Mouse (Mus musculus) MEL (cell line): ENCODE data around the gene Smarca2. TPM values are rescaled to one million over a fixed set of nuclear protein-coding genes. Genes with fewer than 3 reads are reported as not detected.
A peak's percentile ranks its signal among the peaks of the same experiment; 100 is the strongest.

Experiments
- DNase-seq: peaks from one replicate; pipeline ENCODE4 v3.0.0; 2011; ENCODE audit warnings: low read depth, low spot score
- H3K27ac ChIP-seq: 2 replicates; pipeline ENCODE4 v1.5.1; 2012; ENCODE audit warnings: low read depth, mild to moderate bottlenecking, control low read depth, low read length, moderate library complexity; ENCODE audit not compliant: control insufficient read depth
- H3K27me3 ChIP-seq, 2 experiments: fragments of 150-350 bp in 1 of 2; sonication (generic) in 1 of 2; 2 replicates each; pipeline ENCODE4 v1.6.1; 2012; ENCODE audit warnings: low read length in 2 of 2, mild to moderate bottlenecking in 2 of 2, improper control_type of control experiment in 1 of 2, moderate library complexity in 1 of 2; ENCODE audit not compliant: insufficient read depth in 2 of 2, control insufficient read depth in 1 of 2
- H3K36me3 ChIP-seq, 2 experiments: 2 replicates each; pipeline ENCODE4 v1.6.1; 2012 to 2014; ENCODE audit warnings: low read length in 2 of 2, improper control_type of control experiment in 1 of 2, inconsistent platforms in 1 of 2, mild to moderate bottlenecking in 1 of 2; ENCODE audit not compliant: insufficient read depth in 2 of 2, control insufficient read depth in 1 of 2
- H3K4me1 ChIP-seq, 2 experiments: fragments of 150-350 bp in 1 of 2; sonication (generic) in 1 of 2; 2 replicates each; pipeline ENCODE4 v1.6.1; 2012; ENCODE audit warnings: low read length in 2 of 2, improper control_type of control experiment in 1 of 2, mild to moderate bottlenecking in 1 of 2; ENCODE audit not compliant: insufficient read depth in 2 of 2, control insufficient read depth in 1 of 2
- H3K4me3 ChIP-seq, 2 experiments: fragments of 150-350 bp in 1 of 2; sonication (generic) in 1 of 2; 2 replicates each; pipeline ENCODE4 v1.5.1; 2012; ENCODE audit warnings: low read depth in 2 of 2, low read length in 2 of 2, mild to moderate bottlenecking in 2 of 2, moderate library complexity in 2 of 2, control low read depth in 1 of 2, improper control_type of control experiment in 1 of 2; ENCODE audit not compliant: control insufficient read depth in 1 of 2, insufficient read depth in 1 of 2
- H3K79me2 ChIP-seq: 2 replicates; pipeline ENCODE4 v1.6.1; 2012; ENCODE audit warnings: mild to moderate bottlenecking, low read length, moderate library complexity; ENCODE audit not compliant: control insufficient read depth, poor library complexity, insufficient read depth
- H3K9ac ChIP-seq: 2 replicates; pipeline ENCODE4 v1.6.1; 2012; ENCODE audit warnings: low read depth, mild to moderate bottlenecking, control low read depth, low read length, moderate library complexity; ENCODE audit not compliant: control insufficient read depth, poor library complexity, severe bottlenecking
- H3K9me3 ChIP-seq: fragments of 150-350 bp; sonication (generic); replicated peaks from 2 replicates; pipeline ENCODE4 v1.6.1; 2012; ENCODE audit warnings: mild to moderate bottlenecking, low read length, improper control_type of control experiment, moderate library complexity; ENCODE audit not compliant: insufficient read depth
- CTCF ChIP-seq, 3 experiments: IDR thresholded peaks in 2 of 3; conservative IDR thresholded peaks in 1 of 3; 2 replicates each; pipeline ENCODE4 v1.5.1; 2011 to 2012; ENCODE audit warnings: low read length in 3 of 3, low read depth in 2 of 3, mild to moderate bottlenecking in 2 of 3, improper control_type of control experiment in 1 of 3, inconsistent platforms in 1 of 3, mixed read lengths in 1 of 3, moderate library complexity in 1 of 3; ENCODE audit not compliant: control insufficient read depth in 1 of 3, insufficient read depth in 1 of 3, poor library complexity in 1 of 3, severe bottlenecking in 1 of 3
- EP300 ChIP-seq, 2 experiments: IDR thresholded peaks; 2 replicates each; pipeline ENCODE4 v1.6.1; 2011; ENCODE audit warnings: improper control_type of control experiment in 2 of 2, low read length in 2 of 2, low read depth in 1 of 2, mild to moderate bottlenecking in 1 of 2
- GATA1 ChIP-seq: IDR thresholded peaks from 2 replicates; pipeline ENCODE4 v1.6.1; 2011; ENCODE audit warnings: low read depth, low read length, improper control_type of control experiment
- JUND ChIP-seq: IDR thresholded peaks from 2 replicates; pipeline ENCODE4 v1.6.1; 2011; ENCODE audit warnings: low read depth, mild to moderate bottlenecking, improper control_type of control experiment, low read length
- MAFK ChIP-seq: IDR thresholded peaks from 2 replicates; pipeline ENCODE4 v1.6.1; 2011; ENCODE audit warnings: low read depth, mild to moderate bottlenecking, low read length, improper control_type of control experiment, borderline replicate concordance
- MAX ChIP-seq: IDR thresholded peaks from 2 replicates; pipeline ENCODE4 v1.6.1; 2011; ENCODE audit warnings: low read length, improper control_type of control experiment
- MXI1 ChIP-seq: IDR thresholded peaks from 2 replicates; pipeline ENCODE4 v1.6.1; 2011; ENCODE audit warnings: mild to moderate bottlenecking, low read depth, low read length, improper control_type of control experiment
- MYB ChIP-seq: IDR thresholded peaks from 2 replicates; pipeline ENCODE4 v1.6.1; 2011; ENCODE audit warnings: mild to moderate bottlenecking, low read depth, low read length, improper control_type of control experiment
- MYC ChIP-seq: IDR thresholded peaks from 2 replicates; pipeline ENCODE4 v1.6.1; 2011; ENCODE audit warnings: low read depth, mild to moderate bottlenecking, low read length, improper control_type of control experiment, moderate library complexity
- NELFE ChIP-seq: IDR thresholded peaks from 2 replicates; pipeline ENCODE4 v1.6.1; 2011; ENCODE audit warnings: low read depth, low read length, improper control_type of control experiment
- NRF1 ChIP-seq: IDR thresholded peaks from 2 replicates; pipeline ENCODE4 v1.6.1; 2014; ENCODE audit warnings: low read depth, mild to moderate bottlenecking, inconsistent platforms, low read length, improper control_type of control experiment, moderate library complexity; ENCODE audit not compliant: poor library complexity, insufficient read depth, severe bottlenecking
- RCOR1 ChIP-seq: IDR thresholded peaks from 2 replicates; pipeline ENCODE4 v1.6.1; 2012; ENCODE audit warnings: low read depth, mild to moderate bottlenecking, inconsistent platforms, low read length, improper control_type of control experiment
- TAL1 ChIP-seq: IDR thresholded peaks from 2 replicates; pipeline ENCODE4 v1.6.1; 2012; ENCODE audit warnings: mild to moderate bottlenecking, inconsistent platforms, low read length, moderate library complexity, mixed read lengths
- TCF12 ChIP-seq: IDR thresholded peaks from 2 replicates; pipeline ENCODE4 v1.6.1; 2014; ENCODE audit warnings: low read depth, mild to moderate bottlenecking, inconsistent platforms, low read length, improper control_type of control experiment, moderate library complexity
- UBTF ChIP-seq: IDR thresholded peaks from 2 replicates; pipeline ENCODE4 v1.6.1; 2012; ENCODE audit warnings: low read depth, mild to moderate bottlenecking, inconsistent platforms, low read length, improper control_type of control experiment, moderate library complexity, borderline replicate concordance; ENCODE audit not compliant: insufficient read depth
- USF2 ChIP-seq, 2 experiments: IDR thresholded peaks; 2 replicates each; pipeline ENCODE4 v1.6.1; 2011 to 2012; ENCODE audit warnings: improper control_type of control experiment in 2 of 2, low read length in 2 of 2, borderline replicate concordance in 1 of 2, inconsistent platforms in 1 of 2, low read depth in 1 of 2, mild to moderate bottlenecking in 1 of 2; ENCODE audit not compliant: insufficient read depth in 1 of 2
- ZC3H11A ChIP-seq: IDR thresholded peaks from 2 replicates; pipeline ENCODE4 v1.6.1; 2012; ENCODE audit warnings: low read depth, mild to moderate bottlenecking, inconsistent platforms, low read length, improper control_type of control experiment
- ZNF384 ChIP-seq: IDR thresholded peaks from 2 replicates; pipeline ENCODE4 v1.6.1; 2012; ENCODE audit warnings: low read depth, mild to moderate bottlenecking, inconsistent platforms, low read length, improper control_type of control experiment
- polyA plus RNA-seq, 2 experiments: library from polyadenylated mRNA; stranded (reverse) in 1 of 2; unstranded in 1 of 2; fragments of >175 nt in 1 of 2; fragments of >200 nt in 1 of 2; gene quantifications; 2 replicates each; pipeline versions ENCODE4 v1.2.1 to v1.2.4; 2012; ENCODE audit warnings: low replicate concordance in 2 of 2, low read depth in 1 of 2; ENCODE audit not compliant: insufficient read length in 2 of 2, insufficient read depth in 1 of 2, missing spikeins in 1 of 2
- total RNA-seq: library from RNA; depleted of rRNA; stranded (reverse); fragments of 300-350 nt; gene quantifications from 2 replicates; pipeline ENCODE4 v1.2.3, GENCODE M21; 2012

The Smarca2 gene
- total and polyA plus RNA-seq, 3 experiments, result 6.6 to 23.2 TPM; not detected in 1

- H3K4me3 ChIP-seq, result no peak overlapping the region
- H3K4me1 ChIP-seq, result no peaks in the 10 kb centered on the region
- DNase-seq, result no peak
- TF ChIP-seq EP300 (IDR thresholded peaks at IDR 0.05; ENCODE audit: low read depth in 1 of 2, low read length in 2 of 2), result no peak
- no peaks in the 10 kb centered on the region for H3K79me2 ChIP-seq
- no peaks in the 10 kb centered on the region for H3K27me3 ChIP-seq
- H3K9ac ChIP-seq, result no peak overlapping the region
- H3K27ac ChIP-seq, result no peak overlapping the region
- H3K9me3 ChIP-seq, result no peaks in the 10 kb centered on the region
- H3K36me3 ChIP-seq, result no peaks in the 10 kb centered on the region
These were observed 85.7 kb downstream of the Smarca2 start for GRCm38 (mm10) chr19:26690516-26690915.

DNA sequence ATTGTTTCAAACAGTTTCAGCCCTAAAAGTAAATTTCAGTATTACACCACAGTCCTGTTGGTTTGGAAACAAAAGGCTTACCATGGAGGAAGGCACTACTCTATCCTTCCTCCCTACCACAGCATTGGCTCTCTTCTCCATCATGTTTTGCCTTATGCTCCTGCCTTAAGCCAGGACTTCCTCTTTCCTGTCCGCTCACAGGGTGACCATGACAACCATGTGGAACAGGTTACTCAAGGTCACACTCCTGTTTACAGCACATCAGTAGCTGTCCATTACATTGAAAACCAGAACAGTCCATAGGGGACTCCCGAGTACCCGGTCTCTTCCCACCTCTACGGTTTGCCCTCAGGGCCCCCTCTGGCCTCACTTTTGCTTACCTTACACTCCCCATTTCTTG, 92.3 kb downstream of the Smarca2 start:
- Histone ChIP-seq H3K9me3 (no peaks in the 10 kb centered on the region), H3K9ac (no peak overlapping the region), H3K27me3 (no peaks in the 10 kb centered on the region), H3K27ac (no peak overlapping the region), H3K4me1 (no peaks in the 10 kb centered on the region), H3K79me2 (no peaks in the 10 kb centered on the region)
- TF ChIP-seq NELFE (no peak), MAX (no peak), MXI1 (no peak)
- TF ChIP-seq, all 39 proteins: peak for 0
- no peaks in the 10 kb centered on the region for H3K36me3 ChIP-seq
- peak; percentile 43 for DNase-seq
- no peak overlapping the region for H3K4me3 ChIP-seq

GRCm38 (mm10) chr19:26704545-26705209, 99.8 kb downstream of the Smarca2 start:
- H3K4me1 ChIP-seq, result peaks cover 2 to 11% of the 10 kb centered on the region in 2 experiments; a peak in 2 of 4 replicates
- H3K79me2 ChIP-seq, result no peaks in the 10 kb centered on the region
- H3K9ac ChIP-seq, result no peak overlapping the region
- no peak overlapping the region for H3K4me3 ChIP-seq
- H3K27ac ChIP-seq, result no peak overlapping the region
- no peak for TF ChIP-seq TCF12
- TF ChIP-seq UBTF, result no peak
- no peak for TF ChIP-seq CTCF (IDR thresholded peaks at IDR 0.05 in 2 of 3, conservative IDR thresholded peaks at IDR 0.05 in 1 of 3; ENCODE audit: control insufficient read depth in 1 of 3, insufficient read depth in 1 of 3, low read depth in 2 of 3, low read length in 3 of 3, poor library complexity in 1 of 3, severe bottlenecking in 1 of 3)
- no peak for TF ChIP-seq RCOR1
- no peak for TF ChIP-seq MAFK
- TF ChIP-seq MYC, result no peak
- TF ChIP-seq JUND, result no peak
- no peak for TF ChIP-seq NRF1
- TF ChIP-seq ZC3H11A, result no peak
- no peak for TF ChIP-seq MYB
- no peak for TF ChIP-seq GATA1
- no peak for TF ChIP-seq ZNF384
- TF ChIP-seq USF2 (IDR thresholded peaks at IDR 0.05; ENCODE audit: borderline replicate concordance in 1 of 2, insufficient read depth in 1 of 2, low read depth in 1 of 2, low read length in 2 of 2), result no peak
- TF ChIP-seq TAL1, result no peak
- H3K9me3 ChIP-seq, result no peaks in the 10 kb centered on the region
- no peaks in the 10 kb centered on the region for H3K27me3 ChIP-seq
- H3K36me3 ChIP-seq, result peaks cover 0 to 5% of the 10 kb centered on the region in 2 experiments; a peak in 1 of 4 replicates
- DNase-seq, result no peak
